Mouse (Mus musculus) G1E (cell line): ENCODE measurements around the gene Lmntd1. TPM values are rescaled to one million over a fixed set of nuclear protein-coding genes. Genes with fewer than 3 reads are reported as not detected.

Source experiments
- ATAC-seq: 2 replicates; pipeline ENCODE4 v1.8.0; 2016; ENCODE audit warnings: mild to moderate bottlenecking; ENCODE audit not compliant: insufficient number of reproducible peaks, poor library complexity, low FRiP score, severe bottlenecking; ENCODE audit errors: extremely low read depth
- DNase-seq: peaks from one replicate; pipeline ENCODE4 v3.0.0; 2012; ENCODE audit warnings: low spot score
- H3K27me3 ChIP-seq: 2 replicates; pipeline ENCODE4 v1.6.1; 2012; ENCODE audit warnings: mild to moderate bottlenecking, low read length, inconsistent platforms; ENCODE audit not compliant: insufficient read depth
- H3K36me3 ChIP-seq: replicated peaks from 2 replicates; pipeline ENCODE3; 2012; ENCODE audit warnings: mild to moderate bottlenecking, inconsistent platforms
- H3K4me1 ChIP-seq: 2 replicates; pipeline ENCODE4 v1.6.1; 2012; ENCODE audit warnings: low read depth, low read length, inconsistent platforms, mixed read lengths; ENCODE audit not compliant: insufficient read depth
- H3K4me3 ChIP-seq: 2 replicates; pipeline ENCODE4 v1.5.1; 2012; ENCODE audit warnings: low read depth, mild to moderate bottlenecking, inconsistent platforms, low read length, moderate library complexity, mixed read lengths
- H3K9me3 ChIP-seq: replicated peaks from 2 replicates; pipeline ENCODE4 v1.6.1; 2012; ENCODE audit warnings: inconsistent platforms
- CTCF ChIP-seq: IDR thresholded peaks from 2 replicates; pipeline ENCODE4 v1.5.1; 2012; ENCODE audit warnings: low read depth, low read length, inconsistent platforms, mixed read lengths
- GATA1 ChIP-seq: IDR thresholded peaks from 2 replicates; pipeline ENCODE4 v1.6.1; 2012; ENCODE audit warnings: borderline replicate concordance, low read length, inconsistent platforms, mixed read lengths
- GATA2 ChIP-seq: IDR thresholded peaks from 2 replicates; pipeline ENCODE4 v1.6.1; 2012; ENCODE audit warnings: low read depth, low read length, inconsistent platforms, borderline replicate concordance
- POLR2AphosphoS5 ChIP-seq: IDR thresholded peaks from 2 replicates; pipeline ENCODE4 v1.6.1; 2012; ENCODE audit warnings: low read depth, low read length, inconsistent platforms; ENCODE audit not compliant: insufficient replicate concordance
- TAL1 ChIP-seq: conservative IDR thresholded peaks from 2 replicates; pipeline ENCODE4 v1.6.1; 2012; ENCODE audit warnings: low read depth, low read length, inconsistent platforms, mixed read lengths
- polyA plus RNA-seq: library from polyadenylated mRNA; stranded (reverse); fragments of >175 nt; gene quantifications from 2 replicates; pipeline ENCODE4 v1.2.3, GENCODE M21; 2012
- total RNA-seq, 2 experiments: library from RNA; stranded (forward) in 1 of 2; stranded (reverse) in 1 of 2; fragments of 200-1000 nt in 1 of 2; fragments of >200 nt in 1 of 2; fragmentation: Nextera tagmentation in 1 of 2; gene quantifications; 2 replicates each; pipeline ENCODE4 v1.2.3; 2014 to 2017

The Lmntd1 gene
- total and polyA plus RNA-seq, 3 experiments, result 0.22 TPM; not detected in 2

GRCm38 (mm10) chr6:145511265-145511664 lies 102.9 kb downstream of the Lmntd1 start:
- H3K4me1 ChIP-seq, result no peaks in the 10 kb centered on the region
- H3K36me3 ChIP-seq, result no peaks in the 10 kb centered on the region
- ATAC-seq (no peak), DNase-seq (no peak)
- peaks cover 74% of the 10 kb centered on the region for H3K9me3 ChIP-seq
- TF ChIP-seq GATA2, result no peak
- no peak for TF ChIP-seq POLR2AphosphoS5
- no peak for TF ChIP-seq CTCF
- no peak for TF ChIP-seq TAL1
- no peak for TF ChIP-seq GATA1
- no peaks in the 10 kb centered on the region for H3K27me3 ChIP-seq
- H3K4me3 ChIP-seq, result no peak overlapping the region

GRCm38 (mm10) chr6:145508828-145509227 lies 105.3 kb downstream of the Lmntd1 start:
- no peak for TF ChIP-seq POLR2AphosphoS5
- no peak for TF ChIP-seq GATA2
- no peak for TF ChIP-seq CTCF
- no peak for TF ChIP-seq GATA1
- TF ChIP-seq TAL1, result no peak
- Histone ChIP-seq H3K4me1 (no peaks in the 10 kb centered on the region), H3K9me3 (peaks cover 65% of the 10 kb centered on the region), H3K4me3 (no peak overlapping the region), H3K36me3 (no peaks in the 10 kb centered on the region), H3K27me3 (no peaks in the 10 kb centered on the region)
- DNase-seq (no peak), ATAC-seq (no peak)

- Histone ChIP-seq H3K36me3 (no peaks in the 10 kb centered on the region), H3K9me3 (peaks cover 73% of the 10 kb centered on the region), H3K27me3 (no peaks in the 10 kb centered on the region), H3K4me3 (no peak overlapping the region), H3K4me1 (no peaks in the 10 kb centered on the region)
- no peak for TF ChIP-seq GATA1
- no peak for ATAC-seq
- DNase-seq, result no peak
Observed at GRCm38 (mm10) chr6:145501751-145502150, 112.4 kb downstream of the Lmntd1 start.

GRCm38 (mm10) chr6:145499574-145500546 lies 114.3 kb downstream of the Lmntd1 start:
- no peak for DNase-seq
- Histone ChIP-seq H3K4me3 (no peak overlapping the region), H3K36me3 (no peaks in the 10 kb centered on the region), H3K27me3 (no peaks in the 10 kb centered on the region), H3K9me3 (peaks cover 77% of the 10 kb centered on the region), H3K4me1 (no peaks in the 10 kb centered on the region)
- ATAC-seq, result no peak
- no peak for TF ChIP-seq TAL1
- no peak for TF ChIP-seq GATA2
- TF ChIP-seq CTCF, result no peak
- TF ChIP-seq POLR2AphosphoS5, result no peak

- no peak for ATAC-seq
- no peak for TF ChIP-seq CTCF
- no peak for TF ChIP-seq TAL1
- TF ChIP-seq POLR2AphosphoS5, result no peak
- no peak for TF ChIP-seq GATA2
- TF ChIP-seq GATA1, result no peak
- DNase-seq, result no peak
- Histone ChIP-seq H3K9me3 (peaks cover 55% of the 10 kb centered on the region), H3K36me3 (no peaks in the 10 kb centered on the region), H3K27me3 (no peaks in the 10 kb centered on the region), H3K4me1 (no peaks in the 10 kb centered on the region), H3K4me3 (no peak overlapping the region)
Observed at GRCm38 (mm10) chr6:145495731-145496130, 118.4 kb downstream of the Lmntd1 start.

GRCm38 (mm10) chr6:145488251-145488650 lies 125.9 kb downstream of the Lmntd1 start:
- no peak for ATAC-seq
- no peak overlapping the region for H3K4me3 ChIP-seq

More at GRCm38 (mm10) chr6:145488251-145488650, 125.9 kb downstream of the Lmntd1 start:
- Histone ChIP-seq H3K27me3 (no peaks in the 10 kb centered on the region), H3K9me3 (peaks cover 25% of the 10 kb centered on the region), H3K36me3 (no peaks in the 10 kb centered on the region), H3K4me1 (no peaks in the 10 kb centered on the region)
- no peak for TF ChIP-seq GATA1
- no peak for TF ChIP-seq POLR2AphosphoS5
- no peak for TF ChIP-seq GATA2
- no peak for TF ChIP-seq CTCF
- no peak for TF ChIP-seq TAL1
- no peak for DNase-seq
